Mouse (Mus musculus): Measurements from ENCODE around the gene Zfp526. TPM values are rescaled to one million over a fixed set of nuclear protein-coding genes. Genes with fewer than 3 reads are reported as not detected.

The Zfp526 gene
- total RNA-seq (2014; fragmentation: Nextera tagmentation) (20.4 and 20.8 TPM in 2 replicates), total RNA-seq (2017) (8.8 and 9.9 TPM in 2 replicates), polyA plus RNA-seq (2012) (27.6 and 28.7 TPM in 2 replicates)

- TF ChIP-seq GATA2 (IDR thresholded peaks at IDR 0.05; ENCODE audit: borderline replicate concordance, low read depth, low read length) (no peak), TAL1 (conservative IDR thresholded peaks at IDR 0.05; ENCODE audit: low read depth, low read length) (no peak), POLR2AphosphoS5 (IDR thresholded peaks at IDR 0.05; ENCODE audit: insufficient replicate concordance, low read depth, low read length) (no peak), CTCF (IDR thresholded peaks at IDR 0.05; ENCODE audit: low read depth, low read length) (no peak), GATA1 (IDR thresholded peaks at IDR 0.05; ENCODE audit: borderline replicate concordance, low read length) (no peak)
- Histone ChIP-seq H3K36me3 (replicated peaks) (peaks cover 55% of the 10 kb centered on the region), H3K9me3 (replicated peaks) (no peaks in the 10 kb centered on the region), H3K4me1 (ENCODE audit: insufficient read depth, low read depth, low read length) (peaks cover 79% of the 10 kb centered on the region), H3K27me3 (ENCODE audit: insufficient read depth, low read length) (no peaks in the 10 kb centered on the region), H3K4me3 (ENCODE audit: low read depth, low read length) (peak within 1 kb of the TSS; percentile 90)
- DNase-seq (ENCODE audit: low spot score), result peak; percentile 96
- peak; percentile 70 for ATAC-seq (ENCODE audit: extremely low read depth, insufficient number of reproducible peaks, low FRiP score, poor library complexity, severe bottlenecking)
Measured at GRCm38 (mm10) chr7:25221102-25221883, at the start of gene Zfp526. Zfp526 (plus strand) TSS chr7:25221425.

- Histone ChIP-seq H3K4me1 (ENCODE audit: insufficient read depth, low read depth, low read length) (no peaks in the 10 kb centered on the region), H3K36me3 (replicated peaks) (no peaks in the 10 kb centered on the region), H3K27me3 (ENCODE audit: insufficient read depth, low read length) (peaks cover 60% of the 10 kb centered on the region), H3K9me3 (replicated peaks) (no peaks in the 10 kb centered on the region), H3K4me3 (ENCODE audit: low read depth, low read length) (no peak overlapping the region)
- TF ChIP-seq TAL1 (conservative IDR thresholded peaks at IDR 0.05; ENCODE audit: low read depth, low read length) (no peak), GATA1 (IDR thresholded peaks at IDR 0.05; ENCODE audit: borderline replicate concordance, low read length) (no peak), POLR2AphosphoS5 (IDR thresholded peaks at IDR 0.05; ENCODE audit: insufficient replicate concordance, low read depth, low read length) (no peak), CTCF (IDR thresholded peaks at IDR 0.05; ENCODE audit: low read depth, low read length) (no peak), GATA2 (IDR thresholded peaks at IDR 0.05; ENCODE audit: borderline replicate concordance, low read depth, low read length) (no peak)
- DNase-seq (ENCODE audit: low spot score) (no peak), ATAC-seq (ENCODE audit: extremely low read depth, insufficient number of reproducible peaks, low FRiP score, poor library complexity, severe bottlenecking) (no peak)
Measured at GRCm38 (mm10) chr7:25172669-25173068, 48.6 kb upstream of the Zfp526 start.

- no peak overlapping the region for H3K4me3 ChIP-seq (ENCODE audit: low read depth, low read length)
- DNase-seq (ENCODE audit: low spot score) (no peak), ATAC-seq (ENCODE audit: extremely low read depth, insufficient number of reproducible peaks, low FRiP score, poor library complexity, severe bottlenecking) (no peak)
- TF ChIP-seq GATA2 (IDR thresholded peaks at IDR 0.05; ENCODE audit: borderline replicate concordance, low read depth, low read length), result no peak
- TF ChIP-seq CTCF (IDR thresholded peaks at IDR 0.05; ENCODE audit: low read depth, low read length), result no peak
- TF ChIP-seq GATA1 (IDR thresholded peaks at IDR 0.05; ENCODE audit: borderline replicate concordance, low read length), result no peak
- no peak for TF ChIP-seq POLR2AphosphoS5 (IDR thresholded peaks at IDR 0.05; ENCODE audit: insufficient replicate concordance, low read depth, low read length)
- no peak for TF ChIP-seq TAL1 (conservative IDR thresholded peaks at IDR 0.05; ENCODE audit: low read depth, low read length)
- no peaks in the 10 kb centered on the region for H3K9me3 ChIP-seq (replicated peaks)
- peaks cover 69% of the 10 kb centered on the region for H3K27me3 ChIP-seq (ENCODE audit: insufficient read depth, low read length)
- no peaks in the 10 kb centered on the region for H3K4me1 ChIP-seq (ENCODE audit: insufficient read depth, low read depth, low read length)
- H3K36me3 ChIP-seq (replicated peaks), result no peaks in the 10 kb centered on the region
Measured at GRCm38 (mm10) chr7:25174343-25174742, 46.9 kb upstream of the Zfp526 start.

- no peaks in the 10 kb centered on the region for H3K36me3 ChIP-seq (replicated peaks)
- H3K4me3 ChIP-seq (ENCODE audit: low read depth, low read length), result no peak overlapping the region
- ATAC-seq (ENCODE audit: extremely low read depth, insufficient number of reproducible peaks, low FRiP score, poor library complexity, severe bottlenecking), result no peak
- H3K27me3 ChIP-seq (ENCODE audit: insufficient read depth, low read length), result peaks cover 73% of the 10 kb centered on the region
- no peak for DNase-seq (ENCODE audit: low spot score)
- TF ChIP-seq CTCF (IDR thresholded peaks at IDR 0.05; ENCODE audit: low read depth, low read length) (no peak), GATA2 (IDR thresholded peaks at IDR 0.05; ENCODE audit: borderline replicate concordance, low read depth, low read length) (no peak), TAL1 (conservative IDR thresholded peaks at IDR 0.05; ENCODE audit: low read depth, low read length) (no peak), GATA1 (IDR thresholded peaks at IDR 0.05; ENCODE audit: borderline replicate concordance, low read length) (no peak), POLR2AphosphoS5 (IDR thresholded peaks at IDR 0.05; ENCODE audit: insufficient replicate concordance, low read depth, low read length) (no peak)
- H3K4me1 ChIP-seq (ENCODE audit: insufficient read depth, low read depth, low read length), result peaks cover 8% of the 10 kb centered on the region
- no peaks in the 10 kb centered on the region; the same call in 1 of the 2 replicates for H3K9me3 ChIP-seq (replicated peaks)
Measured at GRCm38 (mm10) chr7:25178317-25178716, 42.9 kb upstream of the Zfp526 start.

- DNase-seq (ENCODE audit: low spot score) (no peak), ATAC-seq (ENCODE audit: extremely low read depth, insufficient number of reproducible peaks, low FRiP score, poor library complexity, severe bottlenecking) (no peak)
- no peaks in the 10 kb centered on the region for H3K36me3 ChIP-seq (replicated peaks)
- no peaks in the 10 kb centered on the region; the same call in 1 of the 2 replicates for H3K9me3 ChIP-seq (replicated peaks)
- no peak for TF ChIP-seq POLR2AphosphoS5 (IDR thresholded peaks at IDR 0.05; ENCODE audit: insufficient replicate concordance, low read depth, low read length)
- TF ChIP-seq GATA1 (IDR thresholded peaks at IDR 0.05; ENCODE audit: borderline replicate concordance, low read length), result no peak
- H3K4me1 ChIP-seq (ENCODE audit: insufficient read depth, low read depth, low read length), result peaks cover 9% of the 10 kb centered on the region
- peaks cover 67% of the 10 kb centered on the region for H3K27me3 ChIP-seq (ENCODE audit: insufficient read depth, low read length)
- no peak overlapping the region for H3K4me3 ChIP-seq (ENCODE audit: low read depth, low read length)
Measured at GRCm38 (mm10) chr7:25178787-25179605, 42.2 kb upstream of the Zfp526 start.

GRCm38 (mm10) chr7:25179606-25180161 lies 41.5 kb upstream of the Zfp526 start, which contains the start of gene Pou2f2:
Pou2f2 (minus strand) TSS chr7:25179726.
- ATAC-seq (ENCODE audit: extremely low read depth, insufficient number of reproducible peaks, low FRiP score, poor library complexity, severe bottlenecking), result no peak
- TF ChIP-seq CTCF (IDR thresholded peaks at IDR 0.05; ENCODE audit: low read depth, low read length) (no peak), TAL1 (conservative IDR thresholded peaks at IDR 0.05; ENCODE audit: low read depth, low read length) (no peak), GATA1 (IDR thresholded peaks at IDR 0.05; ENCODE audit: borderline replicate concordance, low read length) (no peak), POLR2AphosphoS5 (IDR thresholded peaks at IDR 0.05; ENCODE audit: insufficient replicate concordance, low read depth, low read length) (no peak), GATA2 (IDR thresholded peaks at IDR 0.05; ENCODE audit: borderline replicate concordance, low read depth, low read length) (no peak)
- no peaks in the 10 kb centered on the region for H3K36me3 ChIP-seq (replicated peaks)
- DNase-seq (ENCODE audit: low spot score), result no peak
- H3K4me1 ChIP-seq (ENCODE audit: insufficient read depth, low read depth, low read length), result peaks cover 15% of the 10 kb centered on the region
- no peak within 1 kb of the TSS; the same call in 1 of the 2 replicates for H3K4me3 ChIP-seq (ENCODE audit: low read depth, low read length)
- H3K9me3 ChIP-seq (replicated peaks), result no peaks in the 10 kb centered on the region; the same call in 1 of the 2 replicates
- H3K27me3 ChIP-seq (ENCODE audit: insufficient read depth, low read length), result peaks cover 69% of the 10 kb centered on the region

All from G1E (cell line).